Mouse (Mus musculus) ovary, adult 10 weeks (tissue): Measurements from ENCODE around the gene Nagpa. TPM values are rescaled to one million over a fixed set of nuclear protein-coding genes. Genes with fewer than 3 reads are reported as not detected.

Experiments
- polyA plus RNA-seq: library from polyadenylated mRNA; stranded (reverse); fragments of 350-450 nt; fragmentation: Illumina TruSeq; extraction: RNeasy Lipid Tissue Mini Kit (QIAGEN cat#74804); gene quantifications from one replicate; pipeline ENCODE4 v1.2.3, GENCODE M21; 2014

Nagpa gene
- polyA plus RNA-seq, result not detected

GRCm38 (mm10) chr16:5203668-5204433 is at the start of gene Nagpa:
TSS of gene Nagpa (minus strand) at chr16:5204012.

GRCm38 (mm10) chr16:5233418-5234313 is 29.9 kb upstream of the Nagpa start, which contains the start of gene Alg1:
TSS of gene Alg1 (plus strand) at chr16:5233621.

GRCm38 (mm10) chr16:5222140-5222539 is 18.3 kb upstream of the Nagpa start, which contains the start of gene AU021092:
TSS of gene AU021092 (minus strand) at chr16:5222299.

GRCm38 (mm10) chr16:5147037-5147385 is 56.8 kb downstream of the Nagpa start, which contains the start of gene Sec14l5:
TSS of gene Sec14l5 (plus strand) at chr16:5147109.

Other genes with a start within 250 kb of the Nagpa start
- gene Anks3, start 239.8 kb downstream of the Nagpa start, polyA plus RNA-seq, result 4.7 TPM
- not detected for gene Sept12, start 206.2 kb downstream of the Nagpa start, polyA plus RNA-seq
- not detected for gene Smim22, start 196.7 kb downstream of the Nagpa start, polyA plus RNA-seq
- gene Rogdi, start 190.5 kb downstream of the Nagpa start, polyA plus RNA-seq, result 0.86 TPM
- 75.1 TPM for gene Glyr1, start 154.1 kb downstream of the Nagpa start, polyA plus RNA-seq
- 35.1 TPM for gene Ubn1, start 154.0 kb downstream of the Nagpa start, polyA plus RNA-seq
- 1.8 TPM for gene Ppl, start 71.6 kb downstream of the Nagpa start, polyA plus RNA-seq
- gene Sec14l5, start 56.9 kb downstream of the Nagpa start, polyA plus RNA-seq, result not detected
- 1.3 TPM for gene AU021092, start 18.3 kb upstream of the Nagpa start, polyA plus RNA-seq
- gene Alg1, start 29.6 kb upstream of the Nagpa start, polyA plus RNA-seq, result 0.26 TPM
- gene Eef2kmt, start 52.0 kb upstream of the Nagpa start, polyA plus RNA-seq, result 5.4 TPM